Mouse (Mus musculus) brown adipose tissue, adult 24 weeks (tissue): Measurements from ENCODE around the gene Tor2a. TPM values are rescaled to one million over a fixed set of nuclear protein-coding genes. Genes with fewer than 3 reads are reported as not detected.

ENCODE experiments used
- H3K27ac ChIP-seq: fragments of 200-500 bp; replicated peaks from 2 replicates; pipeline ENCODE4 v1.5.1; 2012; ENCODE audit warnings: low read depth, mild to moderate bottlenecking, low read length
- H3K4me1 ChIP-seq: fragments of 200-500 bp; 2 replicates; pipeline ENCODE4 v1.6.1; 2012; ENCODE audit warnings: low read length, mixed read lengths; ENCODE audit not compliant: control insufficient read depth, insufficient read depth, insufficient read length
- H3K4me3 ChIP-seq: fragments of 200-500 bp; 2 replicates; pipeline ENCODE4 v1.5.1; 2012; ENCODE audit warnings: low read depth, mild to moderate bottlenecking, low read length, moderate library complexity; ENCODE audit not compliant: insufficient read depth
- polyA plus RNA-seq: library from polyadenylated mRNA; stranded (reverse); fragments of >200 nt; gene quantifications from 2 replicates; pipeline ENCODE4 v1.2.4, GENCODE M21; 2012; ENCODE audit not compliant: missing spikeins, insufficient read depth, insufficient read length

Tor2a gene
- polyA plus RNA-seq, 1 experiment = 17.6 TPM

DNA sequence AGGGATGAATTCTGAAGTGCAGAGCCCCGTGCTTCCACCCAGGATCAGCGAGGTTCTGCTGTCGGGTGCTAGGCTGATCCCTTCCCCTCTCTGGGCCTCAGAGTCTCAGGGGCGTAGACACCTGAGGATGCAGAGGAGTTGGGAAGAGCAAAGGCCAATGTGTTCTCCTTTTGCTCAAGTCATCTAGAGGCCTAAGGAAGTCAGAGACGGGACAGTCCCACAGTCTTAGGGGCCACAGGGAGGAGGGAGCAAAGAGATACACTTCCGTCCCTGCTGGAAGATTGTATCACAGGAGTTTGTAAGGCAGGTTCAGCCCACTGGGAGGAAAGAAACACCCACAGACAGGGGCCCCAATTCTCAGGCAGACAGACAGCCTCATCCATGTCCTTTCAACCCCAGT, 35.0 kb upstream of the Tor2a start:
- H3K27ac ChIP-seq = no peak overlapping the region
- H3K4me1 ChIP-seq = peaks cover 2% of the 10 kb centered on the region; the same call in 1 of the 2 replicates
- no peak overlapping the region for H3K4me3 ChIP-seq

DNA sequence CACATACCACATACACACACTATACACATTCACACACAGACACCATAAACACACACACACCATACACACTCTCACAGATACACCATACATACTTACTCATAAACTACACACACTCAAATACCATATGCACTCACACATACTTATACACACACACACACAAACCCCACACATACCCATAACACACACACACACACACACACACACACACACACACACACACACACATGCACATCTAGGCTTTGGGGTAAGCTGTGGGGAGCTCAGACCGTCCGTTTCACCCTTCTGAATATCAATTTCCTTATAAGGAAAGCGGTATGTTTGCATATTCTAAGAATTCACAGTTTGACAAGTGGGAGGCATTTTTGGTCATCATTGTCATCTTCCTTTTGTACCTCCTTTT, 34.5 kb upstream of the Tor2a start:
- Histone ChIP-seq H3K4me3 (no peak overlapping the region), H3K4me1 (peaks cover 2% of the 10 kb centered on the region; the same call in 1 of the 2 replicates), H3K27ac (no peak overlapping the region)

DNA sequence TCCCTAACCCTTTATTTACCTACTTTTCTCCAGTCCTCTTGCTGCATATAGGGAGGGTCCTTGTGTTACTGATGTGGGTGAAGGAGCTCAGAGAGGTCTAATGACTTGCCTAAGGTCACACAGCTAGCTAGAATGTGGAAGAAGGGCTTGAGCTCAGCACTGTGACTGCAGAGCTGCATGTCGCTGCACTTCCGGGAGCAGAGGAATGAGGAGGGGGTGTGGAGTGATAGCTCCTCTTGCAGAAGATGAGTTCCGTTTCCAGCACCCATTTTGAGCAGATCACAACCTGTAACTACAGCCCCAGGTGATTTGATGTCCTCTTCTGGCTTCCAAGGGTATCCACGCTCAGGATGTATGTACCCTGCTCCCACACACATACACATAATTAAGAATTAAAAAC, 32.9 kb upstream of the Tor2a start:
- Histone ChIP-seq H3K27ac (no peak overlapping the region), H3K4me3 (no peak overlapping the region), H3K4me1 (peaks cover 2% of the 10 kb centered on the region; the same call in 1 of the 2 replicates)

DNA sequence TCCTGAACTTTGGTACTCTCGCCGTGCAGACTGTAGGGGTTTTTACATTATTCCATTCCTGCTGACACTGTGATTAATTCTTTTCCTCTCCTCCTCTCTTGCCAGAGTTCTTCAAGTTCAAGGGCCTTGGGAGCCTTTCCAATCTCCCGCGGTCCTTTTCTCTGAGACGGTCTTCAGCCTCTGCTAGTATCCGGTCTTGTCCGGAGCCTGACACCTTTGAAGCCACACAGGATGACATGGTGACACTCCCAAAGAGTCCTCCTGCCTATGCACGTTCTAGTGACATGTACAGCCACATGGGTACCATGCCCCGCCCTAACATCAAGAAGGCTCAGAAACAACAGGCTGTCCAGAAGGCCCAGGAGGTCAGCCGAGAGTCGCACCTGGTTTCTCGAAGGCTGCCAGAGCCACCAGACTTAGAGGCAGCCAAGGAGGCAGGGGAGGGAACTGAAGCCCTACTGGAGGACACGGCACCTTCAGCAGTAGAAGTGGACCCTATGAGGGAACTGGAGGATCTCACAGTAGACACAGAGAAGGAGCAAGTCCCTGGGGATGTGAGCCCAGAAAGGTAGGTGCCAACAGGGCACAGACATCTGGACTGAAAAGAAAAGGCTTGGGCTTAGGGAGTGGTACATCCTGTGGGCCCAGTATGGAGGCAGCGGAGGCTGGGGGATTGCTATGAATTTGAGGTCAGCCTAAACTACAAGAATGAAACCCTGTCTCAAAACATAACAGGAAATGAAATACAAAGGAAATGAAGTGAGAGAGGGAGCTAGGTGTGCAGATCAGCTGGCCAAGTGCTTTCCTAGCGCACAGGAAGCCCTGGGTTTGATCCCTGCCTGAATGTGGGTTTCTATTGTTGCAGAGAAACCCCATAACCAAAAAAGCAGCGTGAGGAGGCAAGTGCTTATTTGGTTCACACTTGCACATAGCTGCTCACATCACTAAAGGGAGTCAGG, 31.9 kb upstream of the Tor2a start:
- Histone ChIP-seq H3K27ac (no peak overlapping the region), H3K4me3 (no peak overlapping the region), H3K4me1 (peaks cover 2% of the 10 kb centered on the region; the same call in 1 of the 2 replicates)

DNA sequence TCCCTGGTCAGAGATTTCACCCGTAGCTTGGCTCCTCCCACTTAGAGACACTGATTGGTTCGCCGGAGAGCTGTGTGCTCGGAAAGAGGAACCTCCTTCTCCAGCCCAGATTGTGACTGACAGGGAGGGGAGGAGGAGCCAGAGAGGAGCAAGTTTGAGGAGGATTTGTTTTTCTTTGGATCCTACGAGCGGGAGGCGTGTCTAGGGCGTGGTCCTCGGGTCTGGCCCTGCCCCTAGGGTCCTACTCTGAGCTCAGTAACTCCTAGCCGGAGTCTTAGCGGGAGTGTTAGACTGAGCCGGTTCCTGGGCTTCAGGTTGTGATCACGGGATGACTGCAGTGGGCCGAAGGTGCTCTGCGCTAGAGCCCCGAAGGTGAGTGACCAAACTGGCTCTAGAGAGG, 29.6 kb upstream of the Tor2a start:
- Histone ChIP-seq H3K27ac (peak overlapping the region; percentile 95), H3K4me1 (peaks cover 6% of the 10 kb centered on the region; the same call in 1 of the 2 replicates), H3K4me3 (peak overlapping the region; percentile 66)

DNA sequence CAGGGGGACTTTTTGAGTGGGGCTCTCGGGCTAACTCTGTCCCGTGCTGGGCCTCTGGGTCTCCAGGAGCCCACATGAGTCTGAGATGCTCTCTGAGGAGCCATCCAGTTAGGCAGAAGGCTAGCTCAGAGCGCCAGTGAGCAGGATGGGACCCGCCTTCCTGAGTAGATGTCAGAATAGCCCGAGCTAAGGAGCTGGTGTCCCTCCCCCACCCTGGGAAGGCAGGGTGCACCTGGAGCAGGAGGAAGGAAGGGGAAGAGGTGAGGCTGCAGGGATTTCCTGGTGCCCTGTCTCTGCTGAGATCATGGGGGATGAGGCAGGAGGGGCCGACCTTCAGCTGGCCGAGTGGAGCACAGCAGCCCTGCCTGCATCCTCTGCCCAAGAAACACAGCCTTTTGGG, 28.6 kb upstream of the Tor2a start:
- Histone ChIP-seq H3K4me3 (peak overlapping the region; percentile 66), H3K4me1 (peaks cover 6% of the 10 kb centered on the region; the same call in 1 of the 2 replicates), H3K27ac (peak overlapping the region; percentile 99)

DNA sequence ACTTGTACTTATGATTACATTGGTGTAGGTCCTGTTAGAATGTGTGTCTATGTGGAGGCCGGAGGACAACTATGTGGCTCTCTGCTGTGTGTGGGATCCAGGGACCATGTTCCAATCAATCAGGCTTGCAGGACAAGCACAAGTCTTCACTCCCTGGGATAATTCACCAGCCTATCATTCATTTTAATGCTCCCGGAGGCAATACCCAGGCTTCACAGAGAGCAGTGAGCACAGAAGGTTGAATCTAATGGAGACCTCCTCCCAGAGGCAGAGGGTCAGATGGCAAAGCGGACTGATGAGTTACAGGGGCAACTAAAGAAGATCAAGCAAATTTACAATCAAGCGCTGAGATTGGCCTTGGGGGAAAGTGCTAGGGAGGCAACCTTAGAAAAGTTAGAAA, 27.5 kb upstream of the Tor2a start:
- Histone ChIP-seq H3K4me1 (peaks cover 11% of the 10 kb centered on the region), H3K4me3 (peak overlapping the region; percentile 66), H3K27ac (peak overlapping the region; percentile 99)

DNA sequence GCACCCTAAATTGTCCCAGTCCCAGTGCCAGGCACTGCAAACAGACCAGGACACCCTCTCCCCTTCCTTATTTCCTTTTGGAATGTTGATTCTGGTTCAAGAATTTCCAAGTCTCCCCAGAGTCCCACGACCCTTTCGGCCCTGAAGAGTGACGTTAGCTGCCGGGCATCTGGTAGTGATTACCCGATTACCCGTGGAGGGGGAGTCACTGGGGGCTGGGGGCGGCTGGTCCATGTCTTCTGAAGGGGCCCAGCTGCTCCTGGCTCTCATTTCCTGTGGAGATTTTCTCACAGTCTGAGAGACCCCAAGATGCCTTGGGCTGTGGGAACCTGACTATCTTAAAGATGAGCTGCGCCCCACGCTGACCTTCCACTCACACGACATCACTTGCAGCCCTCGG, 26.2 kb upstream of the Tor2a start:
- Histone ChIP-seq H3K4me1 (peaks cover 11% of the 10 kb centered on the region), H3K4me3 (peak overlapping the region; percentile 66), H3K27ac (peak overlapping the region; percentile 99)

DNA sequence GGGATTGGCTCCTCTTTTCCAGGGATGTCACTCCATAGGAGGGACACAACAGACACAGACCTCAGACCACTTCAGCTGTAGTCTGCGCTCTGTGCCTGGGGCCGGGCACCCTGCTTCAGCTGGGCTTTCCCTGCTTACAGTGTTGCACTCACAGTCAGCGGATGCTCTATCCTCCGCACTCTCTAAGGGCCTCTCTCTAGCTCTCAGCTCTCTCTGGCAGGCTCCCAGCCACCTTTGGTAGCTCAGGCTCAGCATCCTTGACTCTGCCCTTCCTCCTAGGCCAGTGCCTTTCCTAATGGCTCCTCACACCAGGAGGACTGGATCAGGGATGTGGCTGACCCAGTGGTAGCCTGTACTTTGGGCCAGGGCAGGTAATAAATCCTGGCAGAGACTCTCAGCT, 25.1 kb upstream of the Tor2a start:
- Histone ChIP-seq H3K4me3 (peak overlapping the region; percentile 66), H3K4me1 (peaks cover 11% of the 10 kb centered on the region)

DNA sequence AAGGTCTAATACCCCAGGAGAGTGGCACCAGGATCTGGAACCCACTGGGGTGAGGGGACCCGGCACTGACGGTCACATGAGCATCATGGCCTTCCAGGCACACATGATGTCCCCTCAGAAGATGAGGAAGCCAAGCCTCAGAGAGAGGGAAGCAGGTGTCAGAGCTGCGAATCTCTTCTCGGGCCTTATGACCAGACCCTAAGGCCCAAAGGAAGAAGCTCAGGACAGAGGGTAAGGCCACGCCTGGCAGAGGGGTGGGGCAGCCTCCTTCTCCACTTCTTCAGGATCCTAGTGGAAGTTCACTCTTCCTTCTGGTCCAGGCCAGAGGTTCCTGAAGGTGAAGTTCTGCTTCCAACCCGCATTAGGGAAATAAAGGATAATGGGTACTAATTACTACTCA, 24.3 kb upstream of the Tor2a start:
- Histone ChIP-seq H3K27ac (peak overlapping the region; percentile 99), H3K4me1 (peaks cover 16% of the 10 kb centered on the region), H3K4me3 (peak overlapping the region; percentile 66)

More for the DNA sequence above, 25.1 kb upstream of the Tor2a start:
- peak overlapping the region; percentile 99 for H3K27ac ChIP-seq

DNA sequence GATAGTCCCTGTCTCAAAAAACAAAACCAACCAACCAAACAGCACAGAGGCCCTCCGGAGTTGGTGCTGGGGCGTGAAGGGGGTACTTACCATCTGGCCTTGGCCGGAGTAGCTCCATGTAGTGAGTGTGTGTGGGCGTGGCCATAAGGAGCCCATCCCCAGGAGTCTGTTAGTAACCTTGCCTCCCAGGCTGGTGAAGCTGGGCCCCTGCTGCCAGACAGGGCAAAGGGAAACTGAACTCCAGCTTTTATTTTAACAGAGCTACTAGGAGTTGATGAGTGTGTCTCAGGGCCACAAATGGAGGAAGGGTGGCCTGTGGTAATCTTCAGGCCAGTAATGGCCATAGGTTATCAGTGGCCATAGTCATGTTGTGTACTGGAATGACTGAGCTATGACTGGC, 22.6 kb upstream of the Tor2a start:
- Histone ChIP-seq H3K4me3 (peak overlapping the region; percentile 4), H3K4me1 (peaks cover 19% of the 10 kb centered on the region), H3K27ac (peak overlapping the region; percentile 99)

DNA sequence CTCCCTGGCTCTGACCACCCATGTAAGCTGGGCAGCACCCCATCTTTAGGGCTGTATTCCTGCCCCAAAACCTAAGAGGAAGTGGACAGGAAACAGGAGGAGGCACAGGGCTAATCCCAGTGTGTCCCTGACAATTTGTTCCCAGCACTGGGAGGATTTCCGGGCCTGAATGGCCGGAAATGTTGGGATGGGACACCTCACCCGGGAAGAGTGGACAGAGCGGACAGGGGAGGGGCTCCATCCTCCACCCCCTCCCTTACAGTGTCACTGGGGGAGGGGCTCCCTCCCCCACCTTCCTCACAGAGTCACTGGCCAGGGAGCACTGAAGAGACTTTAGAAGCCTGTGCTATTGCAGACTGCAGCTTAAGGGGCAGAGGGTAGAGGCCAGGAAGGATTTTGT, 22.1 kb upstream of the Tor2a start:
- peak overlapping the region; percentile 99 for H3K27ac ChIP-seq
- peaks cover 22% of the 10 kb centered on the region for H3K4me1 ChIP-seq
- peak overlapping the region; percentile 23 for H3K4me3 ChIP-seq

DNA sequence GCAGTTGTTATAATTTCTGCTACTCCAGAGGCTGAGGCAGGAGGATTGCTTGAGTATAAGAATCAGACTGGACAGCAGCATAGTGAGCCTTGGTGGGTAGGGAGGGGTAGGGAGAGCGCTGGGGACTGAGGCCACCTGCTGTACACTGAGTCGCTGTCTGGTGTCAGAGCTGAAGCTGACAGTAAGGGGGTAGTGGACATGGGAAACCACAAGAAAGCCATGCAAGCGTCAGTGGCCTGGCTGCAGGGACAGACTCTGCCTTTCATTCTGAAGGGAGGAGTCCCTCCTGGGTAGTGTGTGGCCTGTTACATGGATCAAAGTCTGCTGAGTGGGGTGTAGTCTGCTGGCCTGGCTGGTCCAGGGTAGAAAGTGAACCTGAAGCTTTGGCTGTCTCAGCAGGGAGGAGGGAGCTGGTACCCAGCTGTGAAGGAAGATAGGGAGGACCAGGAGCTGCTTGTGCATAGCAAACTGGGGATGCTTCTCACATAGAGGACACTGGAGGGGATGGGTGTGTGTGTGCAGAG, 20.7 kb upstream of the Tor2a start:
- H3K4me1 ChIP-seq = peaks cover 22% of the 10 kb centered on the region
- peak overlapping the region; percentile 14 for H3K4me3 ChIP-seq
- peak overlapping the region; percentile 77 for H3K27ac ChIP-seq

DNA sequence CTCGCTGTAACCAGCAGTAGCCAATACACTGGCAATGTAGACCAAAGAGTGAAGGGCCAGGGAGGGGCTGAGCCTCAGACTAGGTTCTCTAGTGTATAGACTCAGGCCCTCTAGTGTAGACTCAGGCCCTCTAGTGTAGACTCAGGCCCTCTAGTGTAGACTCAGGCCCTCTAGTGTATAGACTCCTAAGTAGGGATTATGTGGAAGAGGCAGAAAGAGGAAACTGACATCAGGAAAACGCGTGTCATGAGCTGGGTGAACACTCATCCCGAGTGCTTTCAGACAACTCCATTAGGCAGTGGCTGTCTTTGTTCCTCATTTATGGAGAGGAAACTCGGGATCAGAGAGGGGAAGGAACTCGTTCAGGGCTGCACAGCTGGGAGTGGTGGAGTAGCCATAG, 20.0 kb upstream of the Tor2a start:
- H3K4me3 ChIP-seq = peak overlapping the region; percentile 3; the same call in 1 of the 2 replicates
- peaks cover 26% of the 10 kb centered on the region for H3K4me1 ChIP-seq
- H3K27ac ChIP-seq = peak overlapping the region; percentile 77; the same call in 1 of the 2 replicates

DNA sequence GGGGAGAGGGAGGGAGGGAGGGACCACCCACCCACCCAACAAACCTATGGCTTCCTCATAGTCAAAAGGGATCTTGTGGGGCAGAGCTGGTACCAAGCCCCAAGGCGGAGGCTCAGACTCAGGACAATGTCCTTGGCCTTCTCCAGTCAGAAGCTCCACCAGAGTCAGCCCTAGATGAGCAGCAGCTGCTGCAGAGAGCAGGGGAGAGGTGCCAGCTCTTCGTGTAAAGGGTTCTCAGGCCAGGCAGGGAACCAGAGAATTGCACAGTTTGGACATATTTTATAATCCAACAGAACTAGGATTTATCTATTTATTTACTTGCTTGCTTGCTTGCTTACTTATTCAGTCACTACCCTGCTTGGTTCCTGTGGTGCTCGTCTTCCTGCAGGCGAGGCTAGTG, 17.7 kb upstream of the Tor2a start:
- no peak overlapping the region; the same call in 1 of the 2 replicates for H3K27ac ChIP-seq
- H3K4me3 ChIP-seq = no peak overlapping the region
- peaks cover 26% of the 10 kb centered on the region for H3K4me1 ChIP-seq
